Mouse (Mus musculus) lung, embryonic 15.5 days (tissue): ENCODE results near the gene Ap1b1. TPM values are rescaled to one million over a fixed set of nuclear protein-coding genes. Genes with fewer than 3 reads are reported as not detected.
A peak's percentile ranks its signal among the peaks of the same experiment; 100 is the strongest.
"Not testable (repeated sequence)": the region's sequence is repeated elsewhere in the genome, so short reads cannot be mapped to it uniquely, and the experiment has no call there.

Source experiments
- ATAC-seq: fragments of 200-750 bp; cut with Nextera tagmentation; 2 replicates; pipeline ENCODE4 v1.8.0; 2017; ENCODE audit warnings: moderate number of reproducible peaks, borderline replicate concordance; ENCODE audit not compliant: low FRiP score, low TSS enrichment; ENCODE audit errors: extremely low read depth
- H3K27ac ChIP-seq: fragments of 300-500 bp; sonication (generic); 2 replicates; pipeline ENCODE4 v1.5.1; 2015; ENCODE audit warnings: moderate library complexity, mild to moderate bottlenecking, inconsistent platforms
- H3K27me3 ChIP-seq: fragments of 300-500 bp; sonication (generic); 2 replicates; pipeline ENCODE4 v1.6.1; 2015; ENCODE audit warnings: inconsistent platforms
- H3K36me3 ChIP-seq: fragments of 300-500 bp; sonication (generic); 2 replicates; pipeline ENCODE4 v1.6.1; 2015; ENCODE audit warnings: inconsistent platforms
- H3K4me1 ChIP-seq: fragments of 300-500 bp; sonication (generic); 2 replicates; pipeline ENCODE4 v1.6.1; 2015; ENCODE audit warnings: inconsistent platforms
- H3K4me2 ChIP-seq: fragments of 300-500 bp; sonication (generic); 2 replicates; pipeline ENCODE4 v1.6.1; 2015; ENCODE audit warnings: inconsistent platforms, mild to moderate bottlenecking, moderate library complexity
- H3K4me3 ChIP-seq: fragments of 300-500 bp; sonication (generic); 2 replicates; pipeline ENCODE4 v1.5.1; 2015; ENCODE audit warnings: mild to moderate bottlenecking, inconsistent platforms
- H3K9ac ChIP-seq: fragments of 300-500 bp; sonication (generic); 2 replicates; pipeline ENCODE4 v1.6.1; 2015; ENCODE audit warnings: inconsistent platforms
- H3K9me3 ChIP-seq: fragments of 300-500 bp; sonication (generic); 2 replicates; pipeline ENCODE4 v1.6.1; 2016; ENCODE audit warnings: inconsistent platforms
- WGBS: fragments of 180-500 bp; shearing (Covaris S2); methylation state at CpG from one replicate; pipeline ENCODE4 v1.1.7; 2015; 5-methylcytosine and 5-hydroxymethylcytosine counted together
- microRNA-seq: library from miRNA; unstranded; fragments of <30 nt; microRNA quantifications from one replicate; pipeline ENCODE4, GENCODE M21; 2016
- polyA plus RNA-seq: library from polyadenylated mRNA; unstranded; fragments of >200 nt; fragmentation: Nextera tagmentation; extraction: Ambion mirVana; gene quantifications from 2 replicates; pipeline ENCODE4 v1.2.1, GENCODE M21; 2015

The Ap1b1 gene
- polyA plus RNA-seq, 1 experiment from 2014 or later: 50.5 TPM

DNA sequence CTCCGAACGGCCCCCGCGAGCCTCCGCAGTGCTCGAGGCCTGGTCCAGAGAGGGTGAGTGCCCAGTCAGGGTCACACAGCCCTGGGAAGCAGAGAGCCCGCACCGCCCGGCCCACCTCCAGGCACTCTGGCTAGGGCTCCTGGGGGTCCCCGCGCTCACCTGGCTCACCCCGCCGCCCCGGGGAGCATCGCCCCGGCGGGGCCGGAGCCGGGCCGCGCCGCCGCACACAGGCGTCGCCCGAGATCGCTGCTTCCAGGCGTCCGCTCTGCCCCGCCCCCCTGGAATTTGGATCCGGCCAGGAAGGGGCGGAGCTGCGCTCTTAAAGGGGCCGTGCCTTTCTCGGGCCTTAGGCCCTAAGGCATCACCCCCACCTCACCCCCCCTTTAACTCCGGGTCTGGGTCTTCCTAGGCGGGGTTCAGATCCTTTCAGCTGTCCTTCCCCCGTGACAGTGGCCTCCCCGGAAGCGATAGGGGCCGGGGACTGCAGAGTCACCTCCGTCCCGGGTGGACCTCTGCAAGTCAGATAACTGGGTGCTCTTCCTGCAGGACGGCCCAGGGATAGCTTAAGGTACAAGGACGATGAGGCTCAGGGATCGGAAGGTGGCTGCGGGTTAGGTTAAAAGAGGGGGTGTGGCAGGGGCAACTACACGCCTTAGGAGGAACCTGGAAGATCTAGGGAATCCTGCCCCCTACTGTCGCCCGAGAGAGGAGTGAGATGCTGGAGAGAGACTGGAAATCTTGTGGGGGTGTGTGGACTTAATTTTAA, 78.6 kb downstream of the Ap1b1 start, which contains the start of gene Gas2l1:
Gas2l1 (minus strand) TSS at position 272 of the 766 bp plus-strand sequence.
- peak within 1 kb of the TSS; percentile 63 for H3K4me3 ChIP-seq
- H3K9me3 ChIP-seq: no peaks in the 10 kb centered on the region
- peaks cover 23% of the 10 kb centered on the region for H3K36me3 ChIP-seq
- peaks cover 38% of the 10 kb centered on the region for H3K4me1 ChIP-seq
- peak; percentile 84 for ATAC-seq
- peak within 1 kb of the TSS; percentile 64 for H3K9ac ChIP-seq
- H3K4me2 ChIP-seq: peak within 1 kb of the TSS; percentile 95
- H3K27ac ChIP-seq: peak within 1 kb of the TSS; percentile 51; the same call in 1 of the 2 replicates
- peaks cover 35% of the 10 kb centered on the region for H3K27me3 ChIP-seq
- under 1% methylated on average over 50 of the region's 50 CpGs for WGBS

DNA sequence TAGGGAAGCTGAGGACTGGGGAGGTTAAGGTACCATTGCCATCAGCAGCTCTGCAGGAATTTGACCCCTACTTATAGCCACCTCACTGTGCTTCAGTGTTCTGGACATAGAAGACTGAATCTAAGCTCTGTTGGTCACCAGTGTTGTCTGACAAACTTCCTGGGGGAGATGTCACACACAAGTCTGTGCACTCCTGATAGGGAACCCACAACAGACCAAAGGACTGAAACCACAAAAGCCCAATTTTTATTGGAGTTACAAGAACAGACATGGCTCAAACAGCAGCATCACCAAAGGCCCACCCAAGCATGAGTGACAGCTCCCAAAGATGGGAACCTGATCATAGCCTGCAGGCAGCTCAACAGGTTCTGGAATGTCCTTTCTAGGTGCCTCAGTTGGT, 80.4 kb downstream of the Ap1b1 start:
- peaks cover 42% of the 10 kb centered on the region for H3K36me3 ChIP-seq
- no peak overlapping the region for H3K9ac ChIP-seq
- H3K9me3 ChIP-seq: no peaks in the 10 kb centered on the region
- H3K4me1 ChIP-seq: peaks cover 26% of the 10 kb centered on the region
- no peak overlapping the region for H3K27ac ChIP-seq
- ATAC-seq: no peak
- H3K4me2 ChIP-seq: no peak overlapping the region
- H3K4me3 ChIP-seq: no peak overlapping the region
- peaks cover 17% of the 10 kb centered on the region for H3K27me3 ChIP-seq

DNA sequence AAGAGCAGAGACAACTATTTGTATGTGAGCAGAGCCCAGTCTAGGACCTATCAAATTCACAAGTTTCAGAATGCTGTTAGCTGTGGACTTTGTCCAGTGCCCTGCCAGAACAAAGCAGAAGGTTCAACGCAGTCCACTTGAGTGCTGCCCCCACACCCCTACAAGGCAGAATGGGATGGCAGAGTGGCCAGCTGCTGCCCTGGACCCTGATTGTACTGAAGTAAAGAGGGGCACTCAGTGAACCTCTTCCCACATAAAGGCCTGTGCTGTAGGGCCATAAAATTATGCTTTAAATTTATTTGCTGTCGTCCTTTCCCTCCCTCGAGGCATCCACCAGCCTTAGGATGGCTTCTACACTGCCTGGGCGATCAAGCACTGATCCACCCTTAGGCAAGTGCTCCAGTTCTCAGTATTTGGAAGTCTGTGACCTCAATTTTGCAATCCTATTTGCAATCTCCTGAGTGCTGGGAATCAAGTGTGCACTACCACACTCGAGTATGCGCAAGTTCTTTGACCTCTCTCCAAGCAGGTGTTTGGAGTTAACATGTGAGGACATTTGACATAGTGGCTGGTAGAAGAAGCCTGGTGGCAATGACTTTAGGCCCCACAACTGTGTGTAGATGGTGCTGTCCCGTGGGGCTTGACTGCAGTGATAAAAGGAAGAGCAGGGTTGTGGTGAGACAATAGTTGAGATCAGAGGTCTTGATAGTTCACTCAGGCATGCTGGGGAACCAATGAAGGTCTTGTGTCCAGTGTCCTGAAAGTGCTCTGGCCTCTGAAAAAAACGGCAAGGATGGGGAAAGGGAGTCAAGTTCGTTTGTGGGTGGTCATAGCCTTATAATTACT, 81.7 kb downstream of the Ap1b1 start:
- no peaks in the 10 kb centered on the region for H3K9me3 ChIP-seq
- no peak overlapping the region for H3K9ac ChIP-seq
- H3K4me2 ChIP-seq: no peak overlapping the region
- ATAC-seq: no peak
- H3K4me3 ChIP-seq: no peak overlapping the region
- H3K36me3 ChIP-seq: peaks cover 54% of the 10 kb centered on the region
- peaks cover 4% of the 10 kb centered on the region for H3K27me3 ChIP-seq
- WGBS: 77% methylated on average over 9 of the region's 9 CpGs
- H3K4me1 ChIP-seq: peaks cover 13% of the 10 kb centered on the region
- H3K27ac ChIP-seq: no peak overlapping the region

DNA sequence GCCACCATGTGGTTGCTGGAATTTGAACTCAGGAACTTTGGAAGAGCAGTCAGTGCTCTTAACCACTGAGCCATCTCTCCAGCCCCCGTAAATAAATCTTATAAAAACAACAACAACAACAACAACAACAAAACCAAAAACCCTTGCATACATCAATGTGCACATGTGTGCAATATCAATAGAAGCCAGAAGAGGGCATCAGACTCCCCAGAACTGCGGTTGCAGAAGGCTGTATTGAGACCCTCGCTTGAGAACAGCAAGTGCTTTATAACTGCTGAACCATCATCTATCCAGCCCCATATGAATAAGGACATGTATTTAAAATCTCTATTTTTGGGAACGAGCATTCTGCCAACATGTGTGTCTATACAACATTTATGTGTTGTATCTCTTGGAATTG, 88.3 kb downstream of the Ap1b1 start:
- 65% methylated on average over 4 of the region's 4 CpGs for WGBS
- no peak for ATAC-seq
- H3K9ac ChIP-seq: no peak overlapping the region
- no peak overlapping the region for H3K27ac ChIP-seq
- no peaks in the 10 kb centered on the region for H3K27me3 ChIP-seq
- no peaks in the 10 kb centered on the region for H3K9me3 ChIP-seq
- peaks cover 82% of the 10 kb centered on the region for H3K36me3 ChIP-seq
- no peaks in the 10 kb centered on the region for H3K4me1 ChIP-seq
- no peak overlapping the region for H3K4me2 ChIP-seq
- no peak overlapping the region for H3K4me3 ChIP-seq

DNA sequence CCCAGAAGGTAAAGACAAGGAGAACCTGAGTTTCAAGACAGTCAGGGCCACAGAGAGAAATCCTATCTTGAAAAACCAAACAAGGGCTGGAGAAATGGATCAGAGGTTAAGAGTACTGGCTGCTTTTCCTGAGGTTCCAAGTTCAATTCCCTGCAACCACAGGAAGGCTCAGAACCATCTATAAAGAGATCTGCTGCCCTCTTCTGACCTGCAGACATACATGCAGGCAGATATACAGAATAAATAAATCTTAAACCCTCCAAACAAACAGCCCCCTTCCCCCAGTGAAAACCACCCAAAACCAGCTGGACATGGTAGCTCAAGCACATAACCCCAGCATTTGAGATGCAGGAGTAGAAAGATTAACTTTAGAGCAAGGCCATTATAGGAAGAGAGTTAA, 89.1 kb downstream of the Ap1b1 start:
- H3K4me1 ChIP-seq: no peaks in the 10 kb centered on the region
- H3K9me3 ChIP-seq: no peaks in the 10 kb centered on the region
- H3K27me3 ChIP-seq: no peaks in the 10 kb centered on the region
- H3K36me3 ChIP-seq: peaks cover 82% of the 10 kb centered on the region
- no peak overlapping the region for H3K9ac ChIP-seq
- H3K4me2 ChIP-seq: no peak overlapping the region
- H3K4me3 ChIP-seq: no peak overlapping the region
- ATAC-seq: no peak
- H3K27ac ChIP-seq: no peak overlapping the region

DNA sequence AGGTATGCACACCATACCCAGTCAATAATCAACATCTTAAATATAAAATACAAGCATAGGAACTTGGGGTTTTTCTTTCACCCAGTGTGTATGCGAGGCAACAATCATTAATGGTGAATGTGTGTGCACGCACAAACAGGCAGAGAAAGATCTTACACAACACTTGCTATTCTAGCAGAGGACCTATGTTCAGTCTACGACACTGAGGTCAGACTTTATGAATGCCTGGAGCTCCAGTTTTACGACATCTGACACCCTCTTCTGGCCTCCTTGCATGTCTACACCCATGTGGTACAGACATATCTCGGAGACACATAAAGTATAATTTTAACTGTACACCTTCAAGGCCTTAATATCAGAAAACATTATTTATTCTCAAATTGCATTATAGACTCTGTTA, 90.2 kb downstream of the Ap1b1 start:
- not testable (repeated sequence) for H3K27ac ChIP-seq, H3K27me3 ChIP-seq, ATAC-seq, H3K4me3 ChIP-seq, H3K4me2 ChIP-seq, H3K4me1 ChIP-seq, H3K9ac ChIP-seq, H3K9me3 ChIP-seq
- peaks cover 78% of the 10 kb centered on the region for H3K36me3 ChIP-seq
- 80% methylated on average over 4 of the region's 5 CpGs for WGBS

DNA sequence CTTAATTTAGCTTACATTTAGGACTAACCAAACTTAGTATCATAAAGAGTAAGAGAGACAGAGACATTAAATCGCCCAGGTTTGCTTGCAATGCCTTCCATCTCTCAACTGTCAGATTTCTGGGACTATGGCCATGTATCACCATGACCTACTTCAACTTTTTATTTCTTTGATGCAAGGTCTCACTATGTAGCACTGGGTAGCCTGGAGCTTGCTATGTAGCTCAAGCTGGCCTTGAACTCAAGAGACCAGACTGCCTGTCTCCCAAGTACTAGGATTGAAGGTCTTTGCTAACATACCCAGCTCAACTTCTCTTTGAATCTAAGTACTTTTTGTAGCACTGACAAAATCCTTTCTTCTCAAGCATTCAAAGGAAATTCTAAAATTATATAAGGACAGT, 102.5 kb downstream of the Ap1b1 start:
- Histone ChIP-seq H3K9me3 (no peaks in the 10 kb centered on the region), H3K4me1 (0 out of 2 replicates have a peak, but pooled peaks cover 3% of the 10 kb centered on the region), H3K27me3 (no peaks in the 10 kb centered on the region), H3K4me3 (no peak overlapping the region), H3K36me3 (peaks cover 80% of the 10 kb centered on the region), H3K4me2 (no peak overlapping the region), H3K9ac (no peak overlapping the region), H3K27ac (no peak overlapping the region)
- 93% methylated on average over 1 of the region's 1 CpGs for WGBS
- no peak for ATAC-seq

DNA sequence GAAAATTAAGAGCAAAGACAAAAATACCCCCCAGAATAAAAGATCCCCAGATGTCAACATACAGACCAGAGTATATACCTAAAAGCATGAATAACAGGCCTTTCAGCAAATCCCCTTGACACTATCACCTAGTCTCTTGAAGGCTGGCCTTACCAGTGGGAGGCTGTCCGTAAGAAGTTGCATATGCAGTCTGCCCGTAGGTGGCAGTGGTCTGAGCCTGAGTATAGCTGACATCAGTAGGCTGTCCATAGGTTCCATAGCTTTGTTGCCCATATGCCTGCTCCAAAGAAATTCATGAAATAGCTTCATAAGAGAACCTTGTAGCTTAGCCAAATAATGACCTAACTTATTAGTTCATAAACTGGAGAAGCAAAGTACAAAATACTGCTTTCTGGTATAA, 105.1 kb downstream of the Ap1b1 start:
- H3K27me3 ChIP-seq: no peaks in the 10 kb centered on the region
- H3K4me2 ChIP-seq: no peak overlapping the region
- no peaks in the 10 kb centered on the region for H3K9me3 ChIP-seq
- ATAC-seq: no peak
- no peak overlapping the region for H3K27ac ChIP-seq
- H3K9ac ChIP-seq: no peak overlapping the region
- WGBS: 32% methylated on average over 2 of the region's 2 CpGs
- no peak overlapping the region for H3K4me3 ChIP-seq
- H3K4me1 ChIP-seq: peaks cover 15% of the 10 kb centered on the region; the same call in 1 of the 2 replicates
- H3K36me3 ChIP-seq: peaks cover 55% of the 10 kb centered on the region

Small RNA genes within 50 kb of the gene (microRNA-seq; reads per million reads assigned to microRNA genes)
- not detected for gene Gm47296

Other genes starting within 250 kb of the Ap1b1 start
- 0.09 TPM in 1 of 2 replicates, not detected in the other for gene Cabp7, start 240.0 kb upstream of the Ap1b1 start, polyA plus RNA-seq
- 44.3 and 46.3 TPM in 2 replicates for gene Nf2, start 137.3 kb upstream of the Ap1b1 start, polyA plus RNA-seq
- gene Nipsnap1, start 112.9 kb upstream of the Ap1b1 start, polyA plus RNA-seq: 36.9 and 37.8 TPM in 2 replicates
- gene Thoc5, start 91.5 kb upstream of the Ap1b1 start, polyA plus RNA-seq: 32.8 and 34.3 TPM in 2 replicates
- 0.26 TPM in 2 replicates for gene Nefh, start 38.8 kb upstream of the Ap1b1 start, polyA plus RNA-seq
- 0.57 and 0.59 TPM in 2 replicates for gene Rasl10a, start 71.3 kb downstream of the Ap1b1 start, polyA plus RNA-seq
- gene Gas2l1, start 78.5 kb downstream of the Ap1b1 start, polyA plus RNA-seq: 27.1 and 29.1 TPM in 2 replicates
- gene Rhbdd3, start 112.1 kb downstream of the Ap1b1 start, polyA plus RNA-seq: 26.3 and 31.2 TPM in 2 replicates
- gene Ewsr1, start 112.4 kb downstream of the Ap1b1 start, polyA plus RNA-seq: 778 and 796 TPM in 2 replicates
- gene Emid1, start 165.4 kb downstream of the Ap1b1 start, polyA plus RNA-seq: 54.3 and 55.6 TPM in 2 replicates